Mouse (Mus musculus) adrenal gland, postnatal 25 days (tissue): ENCODE measurements around the gene Slc38a7. TPM values are rescaled to one million over a fixed set of nuclear protein-coding genes. Genes with fewer than 3 reads are reported as not detected.
"Not testable (repeated sequence)": the region's sequence is repeated elsewhere in the genome, so short reads cannot be mapped to it uniquely, and the experiment has no call there.

Experiments used
- DNase-seq: peaks from one replicate; pipeline ENCODE4 v3.0.0; 2021; ENCODE audit warnings: mixed read lengths
- total RNA-seq: library from RNA; stranded (reverse); gene quantifications from 2 replicates; pipeline ENCODE4 v1.2.3, GENCODE M21; 2021

Slc38a7 gene
- total RNA-seq, 1 experiment from 2014 or later, result 25.6 TPM

DNA sequence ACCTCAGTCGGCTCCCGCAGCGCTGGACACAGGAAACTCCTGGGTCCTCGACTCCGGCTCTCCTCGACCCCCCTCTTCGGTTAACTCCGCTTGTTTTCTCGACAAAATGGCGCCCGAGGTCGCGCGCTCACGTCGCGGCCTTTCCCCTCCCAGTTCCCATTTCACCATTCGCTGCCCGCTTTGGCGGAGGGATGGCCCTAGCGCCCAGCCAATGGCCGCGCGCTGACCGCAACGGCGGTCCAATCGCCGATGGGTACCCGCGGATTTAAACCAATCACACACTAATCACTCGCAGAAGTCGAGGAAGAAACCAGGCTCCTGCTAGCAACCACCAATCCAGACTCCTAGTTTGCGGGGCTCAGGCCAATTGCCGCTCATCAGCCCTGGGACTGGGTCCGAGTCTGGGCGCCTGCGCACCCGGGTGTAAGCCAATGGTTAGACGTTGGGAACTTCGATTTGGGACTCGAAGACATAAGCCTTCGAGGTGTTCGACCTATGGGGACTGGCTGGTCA lies 46.0 kb downstream of the Slc38a7 start, which contains the start of gene Cnot1:
Cnot1 (minus strand) TSS at position 134 of the 513 bp plus-strand sequence.
- DNase-seq, result peak; percentile 93

DNA sequence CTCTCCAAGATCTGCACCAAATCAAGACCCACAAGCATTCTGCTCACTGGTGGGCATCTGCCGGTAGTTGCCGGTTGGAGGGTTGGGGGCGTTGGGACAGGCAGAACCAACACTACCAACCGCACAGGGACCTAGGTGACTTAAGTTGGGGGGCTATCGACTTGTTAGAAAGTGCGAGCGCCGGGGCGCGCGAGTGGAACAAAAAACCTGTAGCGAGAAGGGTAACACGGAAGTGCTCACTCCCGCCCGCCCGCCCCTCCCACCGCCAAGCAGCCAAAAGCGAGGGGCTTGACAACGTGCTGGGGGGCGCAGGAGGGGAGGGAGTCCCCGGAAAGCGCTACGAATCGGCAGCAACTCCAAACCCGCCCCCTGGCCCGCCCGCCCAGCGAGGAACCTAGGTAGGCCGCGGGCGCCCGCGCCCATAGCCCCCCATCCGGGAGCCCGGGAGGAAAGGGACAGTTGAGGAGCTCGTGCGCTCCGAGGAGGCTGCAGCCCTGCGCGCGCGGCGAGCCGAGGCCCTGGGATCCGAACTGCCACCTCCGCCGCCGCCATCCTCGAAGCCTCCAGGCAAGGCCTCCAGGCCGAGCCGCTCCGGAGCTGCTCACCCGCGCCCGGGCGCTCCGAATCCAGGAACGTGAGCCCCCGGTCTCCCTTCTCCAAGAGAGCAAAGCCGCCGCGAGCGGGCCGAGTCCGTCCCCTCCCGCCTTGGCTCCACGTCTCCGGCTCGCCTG lies 46.7 kb downstream of the Slc38a7 start:
- peak; percentile 41 for DNase-seq

DNA sequence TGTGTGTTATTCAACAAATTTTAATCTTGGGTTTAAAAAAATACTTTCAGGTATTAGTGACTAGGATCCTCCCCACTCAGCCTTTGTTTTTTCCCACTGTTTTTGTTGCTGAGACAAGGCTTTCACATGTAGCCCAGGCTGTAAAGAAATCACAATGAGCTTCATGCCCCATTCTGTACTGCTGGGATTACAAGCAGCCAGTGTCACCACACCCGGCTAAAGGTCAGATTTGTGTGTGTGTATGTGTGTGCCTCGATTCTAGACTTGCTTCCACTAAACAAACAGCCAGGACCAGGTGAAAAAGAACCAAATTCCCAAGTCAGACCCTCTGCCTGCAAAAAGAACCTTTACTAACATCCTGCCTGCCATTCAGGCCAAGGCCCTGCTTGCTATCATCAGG lies 47.9 kb downstream of the Slc38a7 start:
- DNase-seq, result no peak

DNA sequence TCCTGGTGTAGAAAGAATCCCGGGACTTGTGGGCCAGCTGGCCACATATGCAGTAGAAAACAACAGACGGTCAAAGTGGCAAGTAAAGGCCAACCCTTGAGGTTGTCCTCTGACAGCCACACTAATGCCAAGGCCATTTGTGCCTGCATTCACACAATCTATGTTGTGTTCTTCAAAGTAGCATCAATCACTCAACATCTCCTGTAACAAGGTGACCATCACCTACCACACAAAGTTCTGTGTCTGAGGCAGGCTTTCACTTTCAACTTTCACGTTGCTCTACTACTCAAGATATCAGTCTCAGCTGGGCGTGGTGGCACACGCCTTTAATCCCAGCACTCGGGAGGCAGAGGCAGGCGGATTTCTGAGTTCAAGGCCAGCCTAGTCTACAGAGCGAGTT lies 51.1 kb downstream of the Slc38a7 start:
- no peak for DNase-seq

DNA sequence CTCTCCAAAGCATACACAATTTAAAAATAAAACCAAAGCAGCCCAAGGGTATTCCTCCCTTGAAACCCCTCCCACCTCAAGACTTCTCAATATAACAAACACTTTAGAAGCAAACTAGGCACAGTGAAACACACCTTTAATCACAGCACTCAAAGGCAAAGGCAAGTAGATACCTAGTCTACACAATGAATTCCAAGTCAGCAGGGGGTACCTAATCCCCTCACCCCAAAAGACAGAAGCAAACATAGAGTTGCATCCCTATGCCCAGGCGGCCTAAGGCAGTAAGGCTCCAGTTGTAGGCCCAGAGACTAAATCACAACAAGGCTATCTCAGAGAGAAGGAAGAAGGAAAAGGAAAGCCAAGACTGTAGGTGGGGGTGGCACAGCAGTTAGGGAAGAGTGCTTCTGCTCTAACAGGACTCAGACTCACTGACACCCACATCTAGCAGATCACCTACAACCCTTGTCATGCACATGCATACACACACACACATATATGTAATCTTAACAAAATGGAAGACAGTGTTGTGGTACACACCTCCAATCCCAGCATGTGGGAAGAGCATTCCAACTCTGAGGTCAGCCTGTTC lies 51.8 kb downstream of the Slc38a7 start:
- no peak for DNase-seq

DNA sequence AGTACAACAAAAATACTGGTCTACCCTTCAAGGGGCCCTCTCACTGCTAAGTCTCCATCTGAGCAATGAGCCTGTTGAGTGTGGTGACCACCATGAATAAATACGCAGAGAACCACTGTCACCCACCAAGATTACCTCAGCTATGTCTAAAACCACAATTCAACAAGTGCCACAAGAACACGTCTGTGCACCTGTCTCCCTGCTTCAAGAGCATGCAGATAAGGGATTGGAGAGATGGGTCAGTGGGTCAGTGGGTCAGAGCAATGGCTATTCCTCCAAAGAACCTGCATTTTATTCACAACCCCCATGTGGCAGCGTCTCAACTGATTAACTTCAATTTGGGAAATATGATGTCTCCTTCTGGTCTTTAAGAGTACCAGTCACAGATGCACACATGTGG lies 53.0 kb downstream of the Slc38a7 start:
- no peak for DNase-seq

DNA sequence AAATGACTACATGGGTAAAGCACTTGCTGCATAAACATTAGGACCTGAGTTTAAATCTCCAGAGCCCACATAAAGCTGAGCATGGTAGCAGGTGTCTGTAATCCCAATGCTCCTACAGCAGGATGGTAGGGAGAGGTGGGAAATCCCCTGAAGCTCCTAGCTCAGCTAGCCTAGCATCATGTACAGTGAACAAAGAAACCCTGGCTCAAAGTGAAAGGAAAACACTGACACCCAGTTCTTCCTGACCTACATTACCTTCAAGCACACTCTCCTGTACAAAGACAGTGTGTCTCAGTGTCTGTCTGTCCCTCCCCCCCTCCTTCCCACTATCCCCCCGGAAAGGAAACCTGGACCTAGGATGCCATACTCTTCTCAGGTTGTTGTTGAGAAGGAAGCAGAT lies 53.4 kb downstream of the Slc38a7 start:
- DNase-seq, result no peak

DNA sequence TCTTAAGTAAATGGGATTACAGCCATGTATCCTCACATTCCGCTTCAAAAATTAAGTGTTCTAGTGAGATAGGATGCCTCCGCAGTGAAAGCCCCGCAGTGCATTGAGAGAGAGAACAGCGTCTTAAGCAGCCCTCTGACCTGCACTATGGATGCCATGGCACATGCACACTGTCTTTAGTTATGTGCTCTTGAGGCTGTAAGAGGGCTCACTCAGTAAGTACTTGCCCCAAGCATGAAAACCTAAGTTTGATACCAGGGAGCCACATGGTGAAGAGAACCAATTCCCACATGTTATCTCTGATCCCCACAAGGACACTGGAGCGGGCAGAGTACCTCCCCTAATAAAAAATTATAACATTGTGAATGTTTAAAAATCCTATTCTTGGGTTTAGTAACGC lies 54.2 kb downstream of the Slc38a7 start:
- DNase-seq, result no peak

DNA sequence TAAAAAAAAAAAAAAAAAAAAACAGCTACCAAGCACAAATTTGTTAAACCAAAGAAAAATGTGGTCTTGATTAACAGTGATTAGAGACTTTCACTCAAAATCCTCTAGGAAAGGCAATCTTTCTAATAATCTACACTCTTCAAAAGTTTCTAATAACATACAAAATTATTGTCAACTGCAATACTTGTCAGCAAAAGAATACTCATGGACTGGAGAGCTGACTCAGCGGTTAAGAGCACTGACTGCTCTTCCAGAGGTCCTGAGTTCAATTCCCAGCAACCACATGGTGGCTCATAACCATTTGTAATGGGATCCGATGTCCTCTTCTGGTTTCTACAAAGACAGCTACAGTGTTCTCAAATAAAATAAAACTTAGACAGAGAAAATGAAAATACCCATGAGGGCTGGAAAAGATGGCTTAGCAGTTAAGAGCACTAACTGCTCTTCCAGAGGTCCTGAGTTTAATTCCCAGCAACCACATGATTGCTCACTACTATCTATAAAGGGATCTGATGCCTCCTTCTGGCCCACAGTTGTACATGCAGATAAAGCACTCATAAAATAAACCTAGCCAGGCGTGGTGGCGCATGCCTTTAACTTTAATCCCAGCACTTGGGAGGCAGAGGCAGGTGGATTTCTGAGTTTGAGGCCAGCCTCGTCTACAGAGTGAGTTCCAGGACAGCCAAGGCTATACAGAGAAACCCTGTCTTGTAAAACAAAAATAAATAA lies 57.8 kb downstream of the Slc38a7 start:
- DNase-seq, result not testable (repeated sequence)

Other genes starting within 250 kb of the Slc38a7 start
- 3.2 and 4.1 TPM in 2 replicates for gene Gins3, start 220.1 kb downstream of the Slc38a7 start, total RNA-seq
- 15.4 and 22.5 TPM in 2 replicates for gene Ndrg4, start 176.6 kb downstream of the Slc38a7 start, total RNA-seq
- gene Setd6, start 137.7 kb downstream of the Slc38a7 start, total RNA-seq, result 30.1 and 43.2 TPM in 2 replicates
- 199 and 203 TPM in 2 replicates for gene Cnot1, start 46.1 kb downstream of the Slc38a7 start, total RNA-seq
- gene Sap18b, start 28.2 kb downstream of the Slc38a7 start, total RNA-seq, result 190 and 199 TPM in 2 replicates
- gene Got2, start 35.0 kb upstream of the Slc38a7 start, total RNA-seq, result 121 and 127 TPM in 2 replicates